Mouse (Mus musculus) layer of hippocampus, adult 9-10 months (tissue): ENCODE measurements at regions not wholly inside any gene's neighbourhood (a gene's known extent, or its start where the extent isn't known, plus 50 kb on each side); places are given as distances from the start of the nearest gene placed in this dataset.
"Not testable (repeated sequence)": the region's sequence is repeated elsewhere in the genome, so short reads cannot be mapped to it uniquely, and the experiment has no call there.

Experiments
- DNase-seq: peaks from one replicate; pipeline ENCODE4 v3.0.0; 2022; ENCODE audit warnings: low spot score

GRCm38 (mm10) chr10:50370611-50371010 lies 221.9 kb upstream of the Ascc3 start:
- DNase-seq = peak; percentile 10

GRCm38 (mm10) chr10:50392617-50393016 lies 199.9 kb upstream of the Ascc3 start:
- not testable (repeated sequence) for DNase-seq
